Mouse (Mus musculus): ENCODE measurements at regions not wholly inside any gene's neighbourhood (a gene's known extent, or its start where the extent isn't known, plus 50 kb on each side); places are given as distances from the start of the nearest gene placed in this dataset.

DNA sequence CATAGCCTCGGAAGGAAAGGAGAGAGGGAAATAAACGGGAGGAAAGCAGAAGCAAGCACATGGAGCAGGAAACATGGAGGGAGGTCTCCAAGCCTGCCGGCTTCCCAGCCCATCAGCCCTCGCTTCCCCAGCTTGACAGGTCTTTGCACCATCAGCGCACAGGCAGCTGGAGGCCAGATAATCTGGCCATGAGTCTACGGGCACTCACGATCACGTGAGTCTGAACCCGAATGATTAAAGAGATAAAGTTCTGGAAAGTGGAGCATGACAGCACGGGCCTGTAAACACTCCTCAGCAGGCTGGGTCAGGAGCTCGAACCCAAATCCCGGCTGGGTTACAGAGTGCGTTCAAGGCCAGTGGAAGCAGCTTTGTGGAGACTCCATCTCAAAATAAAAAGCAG is 50.4 kb upstream of the Phc1 start:
- TF ChIP-seq CTCF (IDR thresholded peaks at IDR 0.05; ENCODE audit: low read depth) (no peak), EP300 (IDR thresholded peaks at IDR 0.05; ENCODE audit: low read depth) (no peak; the same call in 1 of the 2 replicates)
